Mouse (Mus musculus): ENCODE measurements around the gene Atl2.

Gene Atl2

GRCm38 (mm10) chr17:79898156-79898746 is 2.3 kb upstream of the Atl2 start:
- DNase-seq (ENCODE audit: low spot score in 2 of 2), result no peak

- no peak for DNase-seq (ENCODE audit: low spot score in 2 of 2)
These were observed 1.7 kb upstream of the Atl2 start for GRCm38 (mm10) chr17:79897666-79898065.

DNA sequence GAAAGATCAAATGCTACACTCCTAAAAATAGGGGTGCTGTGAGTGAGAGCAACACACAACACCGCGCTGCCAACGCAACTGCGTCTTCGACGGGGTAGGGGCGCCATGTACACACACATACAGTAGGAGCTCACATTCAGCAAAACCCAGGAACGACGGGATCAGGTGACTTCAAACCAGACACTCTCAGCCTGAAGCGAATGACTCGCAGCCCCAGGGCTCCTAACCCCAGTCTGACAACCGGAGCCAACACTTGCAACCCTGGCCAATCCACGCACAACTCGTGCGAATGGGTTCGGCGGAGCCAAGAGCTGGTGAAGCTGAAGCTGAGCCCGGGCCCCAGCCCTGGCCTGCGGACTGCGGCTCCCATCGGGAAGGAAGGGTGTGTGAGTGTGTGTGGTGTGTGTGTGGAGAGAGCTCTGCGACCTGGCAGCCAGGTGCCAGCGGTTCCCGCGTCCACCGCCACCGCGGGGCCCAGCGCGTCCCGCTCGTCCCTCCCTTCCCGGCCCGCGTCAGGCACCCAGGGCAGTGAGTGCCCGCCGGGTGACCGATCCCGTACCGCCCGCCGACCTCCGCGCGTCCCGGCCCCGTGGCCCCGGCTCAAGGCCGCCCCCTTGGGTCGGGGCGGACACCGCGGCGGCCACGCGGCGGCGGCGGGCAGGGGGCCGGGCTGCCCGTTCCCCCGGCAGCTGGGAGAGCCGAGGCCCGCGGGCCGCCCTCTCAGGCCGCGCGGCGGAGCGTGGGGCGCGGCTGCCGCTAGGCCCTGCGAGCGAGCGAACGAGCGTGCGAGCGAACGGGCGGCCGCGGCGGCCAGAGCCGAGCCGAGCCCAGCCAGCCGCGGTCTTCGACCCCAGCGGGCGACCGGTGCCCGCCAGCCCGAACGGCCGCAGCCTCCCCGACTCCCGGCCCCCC is 696 bp downstream of the Atl2 start:
- peak; percentile 50 to 57 for DNase-seq (ENCODE audit: low spot score in 2 of 2)

DNA sequence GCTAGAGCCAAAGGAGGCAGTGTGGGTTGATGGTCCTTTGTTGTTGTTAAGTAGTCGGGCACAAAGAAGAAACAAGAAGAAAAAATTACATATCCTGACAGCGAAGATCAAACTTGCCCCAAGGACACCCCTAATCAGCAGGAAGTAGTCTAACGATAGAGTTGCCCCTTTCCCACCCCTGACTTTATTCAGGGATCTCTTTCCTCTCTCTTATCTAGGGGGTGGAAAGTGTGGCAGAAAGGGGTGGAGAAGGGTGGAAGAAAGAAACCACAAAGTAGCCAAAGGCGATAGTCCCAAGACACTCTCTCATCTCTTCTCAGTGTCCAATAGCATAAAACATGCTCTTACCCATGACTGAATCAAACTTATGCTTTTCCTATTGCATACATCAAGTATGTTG is 1.9 kb downstream of the Atl2 start:
- no peak for DNase-seq (ENCODE audit: low spot score in 2 of 2)

DNA sequence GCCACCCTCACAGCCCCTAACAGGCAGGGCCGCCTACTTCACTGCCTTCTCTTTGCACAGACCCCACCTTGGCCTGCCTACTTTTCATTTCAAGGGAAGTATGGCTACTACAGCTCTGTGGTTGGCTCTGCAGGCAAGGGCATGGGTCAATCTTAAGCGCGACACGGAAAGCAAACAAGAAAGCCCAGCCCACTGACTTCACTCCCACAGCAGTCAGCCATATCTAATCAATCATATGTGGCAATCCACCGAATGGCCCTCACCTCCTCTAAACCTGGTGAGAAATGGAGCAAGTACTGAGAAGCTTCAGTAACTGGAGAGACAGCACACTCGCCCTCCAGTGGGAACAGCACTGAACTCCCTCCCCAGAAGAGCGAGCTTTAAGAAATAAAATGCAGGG is 4.0 kb downstream of the Atl2 start:
- DNase-seq (ENCODE audit: low spot score in 2 of 2), result no peak

- no peak for DNase-seq (ENCODE audit: low spot score in 2 of 2)
These were observed 8.0 kb downstream of the Atl2 start for GRCm38 (mm10) chr17:79887926-79888325.

DNA sequence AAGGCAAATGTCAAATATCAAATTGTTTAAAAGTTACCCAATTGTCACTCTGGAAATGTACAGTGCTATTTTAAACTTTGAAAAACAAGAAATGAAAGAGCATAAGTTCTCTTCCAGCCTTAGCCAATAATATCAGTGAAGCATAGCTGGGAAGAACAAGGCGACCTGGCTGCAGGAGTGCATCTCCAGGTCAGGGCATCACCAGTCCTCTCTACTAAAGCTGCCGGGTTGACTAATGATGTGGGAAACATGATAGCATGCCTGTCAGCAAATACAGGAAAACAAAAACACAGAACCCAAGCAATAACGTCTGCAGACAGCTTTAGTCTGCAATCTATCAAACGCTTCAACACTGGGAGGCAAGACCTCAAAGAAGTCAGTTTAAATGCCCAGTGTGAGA is 12.7 kb downstream of the Atl2 start:
- DNase-seq (ENCODE audit: low spot score in 2 of 2), result no peak

- no peak for DNase-seq (ENCODE audit: low spot score in 2 of 2)
These were observed 30.9 kb downstream of the Atl2 start for GRCm38 (mm10) chr17:79865027-79865426.

- DNase-seq (ENCODE audit: low spot score in 2 of 2), result no peak
These were observed 31.4 kb downstream of the Atl2 start for GRCm38 (mm10) chr17:79864503-79864902.

GRCm38 (mm10) chr17:79862038-79862437 is 33.9 kb downstream of the Atl2 start:
- no peak for DNase-seq (ENCODE audit: low spot score in 2 of 2)

GRCm38 (mm10) chr17:79855533-79855932 is 40.4 kb downstream of the Atl2 start:
- DNase-seq (ENCODE audit: low spot score in 2 of 2), result no peak

- no peak for DNase-seq (ENCODE audit: low spot score in 2 of 2)
These were observed 47.5 kb downstream of the Atl2 start for GRCm38 (mm10) chr17:79848385-79848784.

DNA sequence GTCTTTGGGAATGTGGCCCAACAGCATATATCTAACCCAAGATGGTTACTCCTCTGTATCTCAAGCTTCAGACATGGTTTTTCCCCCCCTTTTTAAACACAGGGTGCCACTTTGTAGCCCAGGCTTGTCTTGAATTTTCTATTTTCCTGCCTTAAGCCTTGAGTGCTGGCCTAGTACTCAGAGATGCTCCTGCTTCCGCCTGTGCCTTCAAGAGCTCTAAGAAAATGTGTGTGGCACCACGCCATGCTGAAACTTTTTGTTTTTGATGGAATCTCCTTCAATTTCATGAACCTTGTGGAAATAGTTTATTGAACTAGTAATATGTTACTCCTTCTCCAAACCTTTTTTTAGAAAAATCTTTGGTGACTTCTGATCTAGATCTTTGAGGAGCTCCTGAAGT is 49.7 kb downstream of the Atl2 start:
- no peak for DNase-seq (ENCODE audit: low spot score in 2 of 2)

GRCm38 (mm10) chr17:79845695-79846094 is 50.2 kb downstream of the Atl2 start:
- no peak for DNase-seq (ENCODE audit: low spot score in 2 of 2)

GRCm38 (mm10) chr17:79840254-79841238 is 55.4 kb downstream of the Atl2 start:
- DNase-seq (ENCODE audit: low spot score in 2 of 2), result peak; percentile 38 to 79

- DNase-seq (ENCODE audit: low spot score in 2 of 2), result no peak
These were observed 58.9 kb downstream of the Atl2 start for GRCm38 (mm10) chr17:79836978-79837377.

GRCm38 (mm10) chr17:79835714-79836373 is 60.1 kb downstream of the Atl2 start:
- DNase-seq (ENCODE audit: low spot score in 2 of 2), result no peak

GRCm38 (mm10) chr17:79832284-79832683 is 63.6 kb downstream of the Atl2 start:
- no peak for DNase-seq (ENCODE audit: low spot score in 2 of 2)

DNA sequence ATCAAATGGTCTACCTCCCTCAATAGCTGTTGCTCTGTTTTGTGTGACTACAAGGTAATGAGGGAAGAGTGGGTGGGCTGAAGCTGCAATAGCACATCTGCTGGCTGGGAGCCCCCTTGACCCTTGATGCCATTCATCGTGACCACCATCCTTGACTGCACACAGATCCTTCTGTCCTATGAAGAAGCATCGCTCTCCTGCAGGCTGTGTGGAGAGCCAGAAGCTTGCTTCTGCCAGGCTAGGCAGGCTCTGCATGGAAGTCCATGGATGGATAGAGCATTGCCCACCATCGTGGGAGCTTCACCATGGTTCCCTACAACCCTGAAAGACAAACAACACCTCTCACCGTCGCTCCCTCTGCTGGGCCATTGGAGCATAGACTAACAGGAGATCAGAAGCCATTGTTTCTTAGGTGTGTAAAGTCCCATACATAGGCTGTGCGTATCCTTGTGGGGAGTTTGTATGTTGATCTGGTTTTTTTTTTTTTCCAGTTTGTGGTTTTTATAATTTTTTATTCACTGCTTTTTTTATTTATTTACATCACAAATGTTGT is 69.4 kb downstream of the Atl2 start:
- no peak for DNase-seq (ENCODE audit: low spot score in 2 of 2)

DNA sequence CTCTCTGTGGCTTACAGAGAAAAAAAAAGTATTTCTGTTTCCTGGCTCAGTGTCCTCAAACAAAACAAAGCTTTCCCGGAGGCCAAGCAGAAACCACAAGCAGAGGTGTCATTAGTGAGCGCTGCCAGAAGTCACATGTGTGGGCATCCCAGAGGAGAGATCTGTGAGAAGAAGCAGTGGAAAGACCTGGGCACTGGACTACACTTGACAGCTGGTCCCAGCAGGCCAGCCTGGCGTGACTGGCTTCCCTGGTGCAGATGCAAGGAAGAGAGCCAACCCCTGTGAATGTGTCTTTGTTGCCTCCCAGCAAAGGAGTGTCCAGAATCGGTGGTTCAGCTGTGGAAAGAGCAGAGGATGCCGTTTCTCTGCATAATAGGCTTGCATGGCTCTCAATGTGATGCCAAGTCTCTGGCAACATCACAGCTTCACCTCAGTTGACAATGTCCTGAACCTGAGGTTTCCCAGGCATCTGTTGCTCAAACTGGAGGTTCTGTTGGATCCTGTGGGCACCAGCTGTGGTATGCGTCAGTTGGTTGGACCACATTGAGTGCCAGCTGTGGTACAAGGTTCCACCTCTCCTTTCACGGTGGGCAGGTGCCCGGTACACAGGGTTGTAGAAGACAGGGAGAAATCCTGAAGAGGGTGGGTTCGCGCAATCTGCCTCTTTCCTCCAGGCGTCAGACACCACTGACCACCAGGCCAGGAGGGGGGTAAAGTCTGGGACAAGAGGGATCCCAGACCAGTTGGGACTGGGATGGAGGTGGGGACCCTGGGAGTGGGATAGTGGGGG is 70.5 kb downstream of the Atl2 start:
- DNase-seq (ENCODE audit: low spot score in 2 of 2), result no peak

Data from frontal cortex, postnatal 14 days (tissue).